Mouse (Mus musculus): Measurements from ENCODE around the gene Col25a1.

DNA sequence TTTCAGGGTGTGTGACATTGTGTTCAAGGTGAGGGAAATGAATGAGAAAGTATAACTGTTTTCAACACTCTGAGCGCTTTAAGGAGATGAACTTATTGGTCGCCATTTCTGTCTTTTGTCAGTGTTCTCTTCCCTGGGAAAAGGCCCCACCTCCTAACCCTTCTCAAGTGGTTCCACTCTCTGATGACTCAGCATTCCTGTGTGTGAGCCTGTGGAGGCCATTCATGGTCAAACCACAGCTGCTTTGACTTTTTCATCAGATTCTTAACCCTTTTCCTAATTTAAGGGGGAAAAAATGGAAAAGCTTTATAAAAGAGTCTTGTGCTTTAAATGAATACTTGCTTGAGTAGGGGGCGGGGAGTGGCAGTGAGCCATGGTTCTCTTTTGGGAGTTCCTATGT, 89.5 kb downstream of the Col25a1 start:
- TF ChIP-seq CTCF (IDR thresholded peaks at IDR 0.05; ENCODE audit: extremely low read depth, insufficient read length, insufficient replicate concordance, low read depth, low read length) (no peak), POLR2A (IDR thresholded peaks at IDR 0.05; ENCODE audit: low read depth, low read length) (no peak)
